Mouse (Mus musculus) 3T3-L1 (cell line): Measurements from ENCODE around the gene Senp1.

ENCODE experiments used
- DNase-seq: peaks from one replicate; pipeline ENCODE4 v3.0.0-alpha.2; 2015; ENCODE audit warnings: low read depth, low spot score

The Senp1 gene

GRCm38 (mm10) chr15:98093121-98094011, at the start of gene Senp1:
Gene Senp1, minus strand, starts transcription at chr15:98093744.
- peak; percentile 91 for DNase-seq

- DNase-seq: no peak
These were observed 49.0 kb upstream of the Senp1 start for GRCm38 (mm10) chr15:98142515-98142914.

DNA sequence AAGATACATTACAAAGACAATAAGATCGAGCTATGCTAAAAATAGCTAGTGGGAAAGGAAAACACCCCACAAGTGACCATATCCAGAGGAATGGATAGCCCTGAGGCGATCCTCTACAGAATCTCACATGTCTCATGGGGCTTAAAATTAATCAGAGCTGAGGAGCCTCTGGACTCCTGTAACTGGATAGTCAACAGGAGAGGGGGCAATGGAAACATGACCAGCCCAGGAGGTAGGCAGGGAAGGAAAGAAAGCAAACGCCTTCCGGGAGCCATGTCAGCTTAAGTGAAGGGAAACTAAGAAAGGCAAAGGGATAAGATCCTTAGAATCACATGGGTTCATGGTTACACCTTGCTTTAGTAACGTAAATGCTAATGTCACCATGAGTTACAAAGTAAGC, 47.3 kb upstream of the Senp1 start:
- DNase-seq: no peak

- DNase-seq: no peak
These were observed 46.2 kb upstream of the Senp1 start for GRCm38 (mm10) chr15:98139763-98140162.

- no peak for DNase-seq
These were observed 43.3 kb upstream of the Senp1 start for GRCm38 (mm10) chr15:98136871-98137270.

- DNase-seq: no peak
These were observed 42.1 kb upstream of the Senp1 start for GRCm38 (mm10) chr15:98135671-98136070.

DNA sequence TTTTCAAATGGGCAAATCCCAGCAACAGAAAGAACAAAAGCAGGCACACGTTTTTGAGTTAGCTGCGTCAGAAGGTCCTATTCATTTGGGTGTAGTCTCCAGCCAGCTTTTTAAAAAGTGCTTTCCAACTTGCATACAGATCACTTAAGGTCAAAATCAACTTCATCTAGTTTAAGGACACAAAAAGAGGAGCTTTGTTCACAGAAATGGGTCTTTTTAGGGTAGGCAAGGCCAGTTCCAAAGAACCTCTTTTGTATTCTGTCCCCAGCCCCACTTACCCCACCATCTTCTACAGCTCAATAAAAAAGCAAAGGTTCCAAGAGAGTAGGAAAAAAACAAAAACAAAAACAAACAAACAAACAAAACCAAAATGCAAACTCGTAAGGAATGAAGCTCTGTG, 41.1 kb upstream of the Senp1 start:
- no peak for DNase-seq

DNA sequence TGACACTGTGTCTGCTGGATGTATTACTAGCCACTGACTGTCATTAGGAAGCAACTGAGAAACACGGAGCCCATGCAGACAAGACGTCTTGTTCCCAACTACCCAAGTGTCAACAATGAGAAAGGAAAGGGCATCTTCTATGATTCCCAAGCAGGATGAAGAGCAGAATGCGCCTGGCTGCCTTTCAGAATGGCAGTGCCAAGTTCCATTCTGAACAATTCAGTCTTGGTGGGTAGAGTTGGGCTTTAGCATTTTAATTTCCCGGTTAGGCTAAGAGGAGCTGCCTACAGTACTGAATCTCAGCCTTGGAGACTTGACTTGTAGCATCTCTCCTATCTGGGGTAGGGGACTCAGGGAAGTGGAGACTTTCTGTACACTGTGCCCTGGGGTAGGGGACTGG, 40.5 kb upstream of the Senp1 start:
- no peak for DNase-seq

GRCm38 (mm10) chr15:98133471-98133870, 39.9 kb upstream of the Senp1 start:
- DNase-seq: no peak

- DNase-seq: no peak
These were observed 38.6 kb upstream of the Senp1 start for GRCm38 (mm10) chr15:98131942-98132655.

DNA sequence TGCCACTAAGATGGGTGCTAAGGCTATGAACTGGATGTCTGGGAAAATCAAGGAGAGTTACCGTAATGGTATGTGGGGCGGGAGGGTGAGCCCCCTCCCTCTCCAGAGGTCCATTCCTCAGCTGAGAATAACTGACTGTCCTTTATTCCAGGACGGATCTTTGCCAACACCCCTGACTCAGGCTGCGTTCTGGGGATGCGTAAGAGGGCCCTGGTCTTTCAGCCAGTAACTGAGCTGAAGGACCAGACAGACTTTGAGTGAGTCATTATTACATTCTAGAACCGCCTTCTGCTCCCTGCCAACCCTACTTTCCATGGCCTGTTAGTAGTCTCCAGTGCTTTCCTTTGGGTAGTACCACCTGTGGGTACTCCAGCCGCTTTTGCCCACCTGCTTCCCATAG, 37.9 kb upstream of the Senp1 start:
- peak; percentile 57 for DNase-seq

- DNase-seq: no peak
These were observed 37.5 kb upstream of the Senp1 start for GRCm38 (mm10) chr15:98131001-98131400.

DNA sequence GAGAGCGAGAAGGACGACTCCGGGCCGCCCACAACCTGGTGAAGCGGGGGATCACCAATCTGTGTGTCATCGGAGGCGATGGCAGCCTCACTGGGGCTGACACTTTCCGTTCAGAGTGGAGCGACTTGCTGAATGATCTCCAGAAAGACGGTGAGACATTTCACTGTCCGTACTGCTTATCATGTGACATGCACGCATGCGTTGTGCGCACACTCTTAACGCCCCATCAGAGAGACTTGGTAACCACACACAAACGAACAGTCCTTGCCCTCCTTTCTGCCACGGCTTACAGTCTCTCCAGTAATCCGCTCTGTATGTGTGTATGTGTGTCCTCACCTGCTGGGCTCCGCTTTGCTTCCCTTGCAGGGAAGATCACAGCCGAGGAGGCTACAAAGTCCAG, 27.3 kb upstream of the Senp1 start:
- DNase-seq: no peak

DNA sequence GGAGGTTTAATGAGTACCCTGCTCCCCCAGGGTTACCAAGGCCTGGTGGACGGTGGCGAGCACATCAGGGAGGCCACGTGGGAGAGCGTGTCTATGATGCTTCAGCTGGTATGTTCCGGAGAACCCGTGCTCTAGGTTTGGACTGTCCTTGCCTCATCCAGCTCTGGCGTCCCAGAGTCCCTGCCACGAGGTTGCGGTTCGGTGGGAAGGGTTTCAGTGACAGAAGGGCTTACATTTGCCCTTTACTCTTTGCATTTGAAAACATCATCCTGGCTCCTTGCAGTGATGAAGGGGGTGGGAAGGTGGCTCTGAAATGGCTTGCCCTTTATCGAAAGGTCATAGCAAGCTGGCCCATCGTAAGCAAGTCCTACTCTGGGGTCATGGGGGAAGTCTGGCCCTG, 25.8 kb upstream of the Senp1 start:
- DNase-seq: no peak

GRCm38 (mm10) chr15:98116287-98116686, 22.7 kb upstream of the Senp1 start:
- DNase-seq: no peak

- no peak for DNase-seq
These were observed 22.2 kb upstream of the Senp1 start for GRCm38 (mm10) chr15:98115779-98116163.

DNA sequence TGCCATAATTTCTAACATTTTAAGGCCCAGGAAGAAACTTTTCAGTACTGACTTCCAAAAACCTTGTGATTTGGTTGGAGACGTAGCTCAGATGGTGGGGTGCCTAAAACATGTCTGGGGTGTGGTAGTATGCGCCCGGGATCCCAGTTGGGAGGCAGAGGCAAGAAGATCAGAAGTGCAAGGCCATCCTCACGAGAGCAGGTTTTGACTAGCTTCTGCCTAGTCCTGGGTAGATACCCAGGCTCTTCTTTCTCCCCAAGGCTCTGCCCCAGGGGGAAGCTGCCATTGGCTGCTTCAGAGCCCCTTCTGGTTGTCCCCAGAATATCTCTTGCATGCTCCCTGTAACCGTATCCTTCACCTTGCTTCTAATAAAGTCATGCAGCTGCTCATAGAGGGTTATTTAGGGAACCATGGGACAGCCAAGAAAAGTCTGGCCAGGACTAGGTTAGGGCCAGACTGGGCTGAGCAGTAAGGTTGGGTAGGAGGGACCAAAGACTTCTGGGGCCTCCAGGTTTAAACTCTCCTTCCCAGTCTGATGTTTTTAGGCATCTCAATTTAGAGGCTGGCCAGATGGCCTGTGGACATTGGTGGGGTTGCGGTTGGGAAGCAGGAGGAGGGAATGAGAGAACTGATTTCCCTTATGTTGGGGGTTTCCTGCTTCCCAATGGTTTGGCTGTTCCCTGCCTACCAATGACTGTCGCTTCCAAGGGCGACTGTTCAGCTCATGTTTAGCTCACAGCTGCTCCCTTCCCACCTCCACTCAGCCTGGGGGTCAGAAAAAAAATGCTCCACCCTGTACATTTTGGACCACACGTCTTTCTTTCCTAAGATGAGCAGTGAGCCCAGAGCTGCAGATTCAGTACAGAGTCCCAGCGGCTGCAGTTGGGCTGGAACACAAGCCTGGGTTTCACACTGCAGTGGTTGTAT, 21.6 kb upstream of the Senp1 start:
- no peak for DNase-seq

GRCm38 (mm10) chr15:98114098-98114851, 20.7 kb upstream of the Senp1 start:
- no peak for DNase-seq

DNA sequence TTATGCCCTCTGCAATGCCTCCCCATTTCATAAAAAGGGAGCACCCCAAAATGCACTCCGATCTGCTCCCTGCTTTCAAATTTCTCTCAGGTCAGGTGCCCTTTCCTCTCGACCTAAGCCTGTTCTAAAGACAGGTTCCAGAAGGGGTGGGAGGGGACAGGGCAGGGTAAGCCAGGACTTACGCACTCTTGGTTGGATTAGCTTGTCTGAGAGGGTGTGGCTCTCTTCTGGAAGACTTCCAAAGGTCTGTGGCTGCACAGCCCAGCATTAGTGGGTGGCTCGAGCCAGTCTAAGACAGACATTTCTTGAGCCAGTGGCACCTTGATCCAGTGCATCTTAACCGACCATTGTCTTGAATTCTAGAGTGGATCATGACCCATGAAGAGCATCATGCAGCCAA, 18.2 kb upstream of the Senp1 start:
- DNase-seq: peak; percentile 67

- DNase-seq: peak; percentile 91
These were observed 15.0 kb upstream of the Senp1 start for GRCm38 (mm10) chr15:98108297-98109152.
